Mouse (Mus musculus) CD4-positive, CD25-positive, alpha-beta regulatory T cell, adult 9 weeks (primary cell): ENCODE data around the gene Foxf2. TPM values are rescaled to one million over a fixed set of nuclear protein-coding genes. Genes with fewer than 3 reads are reported as not detected.

Experiments used
- polyA plus RNA-seq: library from polyadenylated mRNA; unstranded; fragments of 100-300 nt; shearing (Covaris generic); gene quantifications from one replicate; pipeline ENCODE4 v1.2.1, GENCODE M21; 2017

Gene Foxf2
- polyA plus RNA-seq: not detected

GRCm38 (mm10) chr13:31625333-31626101 lies at the start of gene Foxf2:
Gene Foxf2 (plus strand): TSS chr13:31625816.

Other genes with a start within 250 kb of the Foxf2 start
- not detected for gene Foxq1, start 69.7 kb upstream of the Foxf2 start, polyA plus RNA-seq
- gene A530084C06Rik, start 66.5 kb upstream of the Foxf2 start, polyA plus RNA-seq: not detected
- gene Foxc1, start 180.8 kb downstream of the Foxf2 start, polyA plus RNA-seq: not detected